Mouse (Mus musculus) kidney, postnatal 0 days (tissue): Measurements from ENCODE around the gene Kcnk7. TPM values are rescaled to one million over a fixed set of nuclear protein-coding genes. Genes with fewer than 3 reads are reported as not detected.
A peak's percentile ranks its signal among the peaks of the same experiment; 100 is the strongest.

ENCODE experiments used
- ATAC-seq: fragments of 200-750 bp; cut with Nextera tagmentation; replicated peaks from 2 replicates; pipeline ENCODE4 v1.8.0; 2017; ENCODE audit warnings: low read depth, moderate number of reproducible peaks, moderate TSS enrichment, moderate library complexity; ENCODE audit not compliant: low FRiP score
- DNase-seq: peaks from one replicate; pipeline ENCODE4 v3.0.0-alpha.2; 2016; ENCODE audit warnings: low spot score
- H3K27ac ChIP-seq: fragments of 300-500 bp; sonication (generic); 2 replicates; pipeline ENCODE4 v1.5.1; 2014; ENCODE audit warnings: mild to moderate bottlenecking
- H3K27me3 ChIP-seq: fragments of 300-500 bp; sonication (generic); 2 replicates; pipeline ENCODE4 v1.6.1; 2014; ENCODE audit warnings: low read length, mixed read lengths; ENCODE audit not compliant: insufficient read depth
- H3K36me3 ChIP-seq: fragments of 300-500 bp; sonication (generic); 2 replicates; pipeline ENCODE4 v1.6.1; 2014; ENCODE audit warnings: low read length, mixed read lengths; ENCODE audit not compliant: insufficient read depth
- H3K4me1 ChIP-seq: fragments of 300-500 bp; sonication (generic); replicated peaks from 2 replicates; pipeline ENCODE4 v1.6.1; 2014; ENCODE audit warnings: antibody characterized with exemption, low read length, mixed read lengths; ENCODE audit not compliant: insufficient read depth
- H3K4me2 ChIP-seq: fragments of 300-500 bp; sonication (generic); 2 replicates; pipeline ENCODE4 v1.6.1; 2014; ENCODE audit warnings: mild to moderate bottlenecking, low read length, moderate library complexity, mixed read lengths
- H3K4me3 ChIP-seq: fragments of 300-500 bp; sonication (generic); replicated peaks from 2 replicates; pipeline ENCODE4 v1.5.1; 2014; ENCODE audit warnings: low read depth, low read length
- H3K9ac ChIP-seq: fragments of 300-500 bp; sonication (generic); 2 replicates; pipeline ENCODE4 v1.6.1; 2014; ENCODE audit warnings: low read depth, low read length
- H3K9me3 ChIP-seq: fragments of 300-500 bp; sonication (generic); replicated peaks from 2 replicates; pipeline ENCODE4 v1.6.1; 2016; ENCODE audit warnings: low read length, inconsistent platforms, mixed read lengths
- CTCF ChIP-seq: IDR thresholded peaks from 2 replicates; pipeline ENCODE4 v1.5.1; 2016; ENCODE audit warnings: antibody characterized with exemption, low read depth, mild to moderate bottlenecking, moderate library complexity
- WGBS: fragments of 180-500 bp; shearing (Covaris S2); extraction: QIAGEN DNeasy Blood & Tissue Kit; methylation state at CpG from one replicate; pipeline ENCODE4 v1.1.7; 2014; 5-methylcytosine and 5-hydroxymethylcytosine counted together
- polyA plus RNA-seq: library from polyadenylated mRNA; unstranded; fragments of >200 nt; fragmentation: Nextera tagmentation; extraction: Ambion mirVana; gene quantifications from 2 replicates; pipeline ENCODE4 v1.2.1, GENCODE M21; 2015

Gene Kcnk7
- polyA plus RNA-seq, 1 experiment from 2014 or later: 0.32 TPM

DNA sequence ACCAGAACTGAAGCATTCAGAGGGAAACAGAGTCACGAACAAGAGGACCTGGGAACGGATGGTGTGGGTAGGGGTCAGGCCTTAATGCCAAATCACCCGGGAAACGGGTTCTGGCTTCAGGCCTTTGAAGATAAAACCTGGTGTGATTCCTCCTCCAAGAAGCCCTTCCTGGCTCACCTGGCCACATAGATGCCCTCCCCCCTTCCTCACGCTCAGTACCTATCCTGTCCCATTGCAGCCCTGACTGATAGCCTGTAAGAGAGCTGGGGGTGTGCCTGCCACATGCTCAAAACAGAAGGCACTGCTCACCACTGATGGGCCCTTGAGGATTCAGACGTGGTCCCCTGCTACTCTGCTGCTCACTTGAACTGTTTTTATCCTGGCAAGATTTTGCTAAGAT lies 10.4 kb upstream of the Kcnk7 start:
- Histone ChIP-seq H3K4me1 (peaks cover 28% of the 10 kb centered on the region), H3K9ac (no peak overlapping the region; the same call in 1 of the 2 replicates), H3K4me3 (no peak overlapping the region), H3K9me3 (no peaks in the 10 kb centered on the region), H3K27me3 (no peaks in the 10 kb centered on the region), H3K27ac (no peak overlapping the region), H3K36me3 (peaks cover 47% of the 10 kb centered on the region), H3K4me2 (peak overlapping the region; percentile 100; the same call in 1 of the 2 replicates)
- DNase-seq (no peak), ATAC-seq (no peak)
- WGBS: 79% methylated on average over 6 of the region's 6 CpGs
- TF ChIP-seq CTCF: no peak

DNA sequence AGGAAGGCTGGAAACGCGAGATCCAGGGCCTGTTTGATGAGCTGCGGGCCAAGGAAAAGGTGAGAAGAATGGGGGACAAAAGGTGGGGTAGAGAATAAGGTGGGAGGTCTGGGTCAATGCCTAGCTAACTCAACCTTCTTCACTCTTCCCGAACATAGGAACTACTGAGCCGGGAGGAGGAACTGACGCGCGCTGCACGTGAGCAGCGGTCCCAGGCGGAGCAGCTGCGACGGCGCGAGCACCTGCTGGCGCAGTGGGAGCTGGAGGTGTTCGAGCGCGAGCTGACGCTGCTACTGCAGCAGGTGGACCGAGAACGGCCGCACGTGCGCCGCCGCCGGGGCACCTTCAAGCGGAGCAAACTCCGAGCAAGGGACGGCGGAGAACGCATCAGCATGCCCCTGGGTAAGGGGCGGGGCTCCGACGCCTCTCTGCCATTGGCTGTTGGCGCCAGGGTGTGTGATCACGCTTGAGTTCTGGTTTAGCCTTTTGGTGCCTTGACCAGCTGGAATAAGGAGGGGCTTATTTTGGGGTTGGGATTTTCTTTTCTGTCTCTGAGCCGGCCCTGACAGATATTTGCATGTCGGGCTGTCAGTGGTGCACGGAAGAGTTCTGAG lies 8.2 kb upstream of the Kcnk7 start:
- no peak for TF ChIP-seq CTCF
- H3K4me2 ChIP-seq: no peak overlapping the region
- H3K4me3 ChIP-seq: no peak overlapping the region
- WGBS: 30% methylated on average over 41 of the region's 41 CpGs
- ATAC-seq (peak; percentile 62), DNase-seq (peak; percentile 44)
- H3K36me3 ChIP-seq: peaks cover 62% of the 10 kb centered on the region
- H3K27ac ChIP-seq: no peak overlapping the region
- H3K4me1 ChIP-seq: peaks cover 21% of the 10 kb centered on the region
- no peaks in the 10 kb centered on the region for H3K9me3 ChIP-seq
- H3K27me3 ChIP-seq: no peaks in the 10 kb centered on the region
- H3K9ac ChIP-seq: no peak overlapping the region

DNA sequence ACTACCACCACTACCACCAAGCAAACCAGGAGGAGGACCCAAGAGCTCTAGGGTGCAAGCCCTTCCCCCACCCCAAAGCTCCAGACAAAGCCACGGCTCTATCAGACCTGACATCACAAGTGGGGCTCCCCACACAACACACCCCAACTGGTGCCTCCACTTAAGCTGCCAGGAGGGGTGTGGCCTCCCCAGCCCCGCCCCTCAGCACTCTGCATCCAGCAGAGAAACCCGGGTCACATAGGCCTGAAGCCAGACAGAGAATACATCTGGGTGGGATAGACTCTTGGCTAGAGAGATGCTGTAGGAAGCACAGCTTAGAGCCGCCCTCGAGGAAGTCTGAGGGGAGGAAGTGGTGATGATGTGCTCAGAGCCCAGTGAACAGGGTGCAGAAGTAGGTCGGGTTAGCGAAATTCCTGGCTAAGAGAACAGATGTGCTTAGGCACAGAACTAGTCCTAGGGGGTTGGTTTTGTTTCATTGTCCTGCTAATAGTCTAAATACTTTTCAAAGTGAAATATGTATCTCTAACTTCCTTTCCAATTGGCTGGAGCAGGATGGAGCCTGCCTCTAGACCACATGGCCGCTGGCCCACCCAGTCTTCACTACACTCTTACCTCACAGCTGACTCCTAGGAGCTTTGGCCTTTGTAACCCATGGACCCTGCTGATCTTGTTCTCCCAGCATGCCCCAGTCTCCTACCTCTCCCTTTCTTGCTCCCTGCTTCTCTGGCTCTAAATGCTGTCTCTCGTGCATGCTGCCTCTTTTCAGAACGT lies 819 bp downstream of the Kcnk7 start:
- Histone ChIP-seq H3K9ac (no peak overlapping the region), H3K4me2 (no peak overlapping the region), H3K9me3 (no peaks in the 10 kb centered on the region), H3K27me3 (no peaks in the 10 kb centered on the region), H3K4me3 (no peak overlapping the region), H3K27ac (peak overlapping the region; percentile 33), H3K36me3 (peaks cover 33% of the 10 kb centered on the region), H3K4me1 (0 out of 2 replicates have a peak, but pooled peaks cover 6% of the 10 kb centered on the region)
- DNase-seq: peak; percentile 77
- WGBS: 37% methylated on average over 10 of the region's 10 CpGs
- no peak for TF ChIP-seq CTCF
- peak; percentile 55; the same call in 1 of the 2 replicates for ATAC-seq

DNA sequence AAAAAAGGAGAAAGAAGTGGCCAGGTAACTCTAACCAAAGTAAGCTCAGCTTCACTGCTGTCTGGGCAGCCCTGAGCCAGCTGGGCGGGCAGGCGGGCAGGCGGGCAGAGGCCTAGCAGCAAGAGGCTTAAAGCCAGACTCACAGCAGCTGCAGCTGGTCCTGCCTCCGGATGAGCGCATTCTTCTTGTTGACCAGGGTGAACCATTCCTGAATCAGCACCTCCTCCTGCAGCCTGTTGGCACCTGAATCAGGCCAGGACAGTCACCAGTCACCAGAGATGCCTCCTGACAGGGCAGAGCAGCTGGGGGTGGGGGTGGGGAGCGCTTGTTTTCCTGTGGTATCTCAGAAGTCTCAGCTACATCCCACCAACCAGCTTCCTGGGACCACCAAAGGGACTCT lies 5.9 kb downstream of the Kcnk7 start:
- DNase-seq (no peak), ATAC-seq (no peak)
- H3K4me2 ChIP-seq: no peak overlapping the region
- peaks cover 3% of the 10 kb centered on the region; the same call in 1 of the 2 replicates for H3K4me1 ChIP-seq
- no peak for TF ChIP-seq CTCF
- no peak overlapping the region for H3K4me3 ChIP-seq
- no peaks in the 10 kb centered on the region for H3K27me3 ChIP-seq
- no peaks in the 10 kb centered on the region for H3K9me3 ChIP-seq
- peaks cover 14% of the 10 kb centered on the region; the same call in 1 of the 2 replicates for H3K36me3 ChIP-seq
- H3K27ac ChIP-seq: no peak overlapping the region
- H3K9ac ChIP-seq: no peak overlapping the region
- 91% methylated on average over 6 of the region's 6 CpGs for WGBS

DNA sequence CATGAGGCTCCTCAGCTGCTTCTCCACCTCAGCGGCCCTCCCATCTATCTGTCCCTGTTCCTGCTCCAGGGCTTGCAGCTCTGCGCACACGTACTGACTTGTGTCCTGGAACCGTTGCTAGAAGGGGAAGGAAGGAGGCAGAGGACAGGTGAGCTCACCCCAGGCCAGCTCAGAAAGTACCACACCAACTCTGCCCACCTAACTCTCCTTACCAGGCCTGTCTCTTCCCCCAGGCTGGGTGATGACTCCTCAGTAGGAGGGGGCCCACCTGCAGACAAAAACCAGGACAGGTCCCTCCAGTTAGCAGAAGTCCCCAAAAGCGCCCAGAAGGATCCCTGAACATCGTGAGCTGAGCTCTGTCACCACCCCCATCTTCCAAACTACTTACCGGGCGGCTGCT lies 6.4 kb downstream of the Kcnk7 start:
- Histone ChIP-seq H3K9ac (no peak overlapping the region), H3K36me3 (peaks cover 14% of the 10 kb centered on the region; the same call in 1 of the 2 replicates), H3K9me3 (no peaks in the 10 kb centered on the region), H3K4me3 (no peak overlapping the region), H3K4me2 (no peak overlapping the region), H3K4me1 (peaks cover 3% of the 10 kb centered on the region; the same call in 1 of the 2 replicates), H3K27ac (no peak overlapping the region), H3K27me3 (no peaks in the 10 kb centered on the region)
- TF ChIP-seq CTCF: no peak
- no peak for DNase-seq
- no peak for ATAC-seq
- WGBS: 86% methylated on average over 8 of the region's 8 CpGs

DNA sequence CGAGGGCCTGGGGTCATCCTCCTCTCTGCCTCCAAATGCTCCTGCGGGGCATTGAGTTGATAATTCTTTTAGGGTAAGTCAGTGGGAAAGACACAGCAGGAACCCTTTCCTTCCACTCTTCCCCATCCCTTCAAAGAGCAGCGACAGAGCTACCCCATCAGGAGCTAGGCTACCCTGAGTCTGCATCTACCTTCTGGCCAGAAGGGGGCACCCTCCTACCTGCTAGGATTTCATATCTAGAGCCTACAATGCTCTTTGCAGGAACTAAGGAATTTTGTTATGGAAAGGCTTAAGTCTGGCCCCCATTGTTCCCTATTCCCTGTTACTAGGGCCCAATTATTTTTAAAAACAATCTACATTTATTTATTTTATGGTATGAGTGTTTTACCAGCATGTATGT lies 7.1 kb downstream of the Kcnk7 start:
- TF ChIP-seq CTCF: peak; percentile 87
- H3K9ac ChIP-seq: no peak overlapping the region
- no peak overlapping the region for H3K4me2 ChIP-seq
- peaks cover 3% of the 10 kb centered on the region; the same call in 1 of the 2 replicates for H3K4me1 ChIP-seq
- no peak overlapping the region for H3K27ac ChIP-seq
- no peak overlapping the region for H3K4me3 ChIP-seq
- no peaks in the 10 kb centered on the region for H3K27me3 ChIP-seq
- no peaks in the 10 kb centered on the region for H3K9me3 ChIP-seq
- WGBS: 16% methylated on average over 3 of the region's 3 CpGs
- DNase-seq: peak; percentile 88
- peaks cover 14% of the 10 kb centered on the region; the same call in 1 of the 2 replicates for H3K36me3 ChIP-seq
- no peak for ATAC-seq
